Mouse (Mus musculus): ENCODE data around the gene Rer1.

DNA sequence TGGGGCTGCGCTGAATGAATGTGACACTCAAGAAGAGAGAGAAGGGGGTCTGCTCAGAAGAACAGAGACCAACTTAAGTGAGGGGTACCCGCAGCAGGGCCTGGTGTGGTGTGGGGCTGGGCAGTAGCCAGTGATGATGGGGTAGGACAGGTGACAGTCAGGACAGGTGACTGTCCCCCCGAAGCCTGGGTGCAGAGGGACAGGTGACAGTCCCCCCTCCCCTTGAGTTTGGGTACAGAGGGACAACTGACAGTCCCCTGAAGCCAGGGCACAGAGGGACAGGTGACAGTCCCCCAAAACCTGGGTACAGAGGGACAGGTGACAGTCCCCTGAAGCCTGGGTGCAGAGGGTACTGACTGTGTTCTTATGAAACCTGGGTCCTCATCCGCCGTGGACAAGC lies 40.0 kb upstream of the Rer1 start:
- TF ChIP-seq CTCF (IDR thresholded peaks at IDR 0.05; ENCODE audit: low read depth, low read length) (no peak), TAL1 (conservative IDR thresholded peaks at IDR 0.05; ENCODE audit: low read depth, low read length) (no peak), POLR2AphosphoS5 (IDR thresholded peaks at IDR 0.05; ENCODE audit: insufficient replicate concordance, low read depth, low read length) (no peak), GATA1 (IDR thresholded peaks at IDR 0.05; ENCODE audit: borderline replicate concordance, low read length) (no peak)
